In genomic region chrX:73881463-73881862, GRCm38 (mm10) we compare ENCODE assay signal across 12 mouse cellular contexts. TPM values are rescaled to one million over a fixed set of nuclear protein-coding genes. Genes with fewer than 3 reads are reported as not detected.
A peak's percentile ranks its signal among the peaks of the same experiment; 100 is the strongest.
DNase-seq lines count a peak whose midpoint lies in the region; ATAC-seq and TF ChIP-seq lines count a peak whose summit lies in the region.
"Had no signal": no experiment of that assay in that cellular context is flagged by ENCODE, and none has a peak within 500 bp of the region (broad histone marks: within the 10 kb centered on the region; RNA-seq: fewer than 3 reads in every experiment).

No protein-coding gene starts in this region.

- WGBS in hindbrain, embryonic 12.5 days, result 18% methylated on average over 6 of the region's 6 CpGs
- 18% methylated on average over 6 of the region's 6 CpGs for WGBS in limb, embryonic 12.5 days

- TF ChIP-seq CTCF in layer of hippocampus, adult 2 months (conservative IDR thresholded peaks at IDR 0.05), result 0 out of 2 replicates have a peak, but pooled peaks have one; percentile 6

- ATAC-seq in hindbrain, embryonic 12.5 days (ENCODE audit: low FRiP score), result peak; percentile 12; the same call in 1 of the 2 replicates
- ATAC-seq in limb, embryonic 12.5 days (ENCODE audit: insufficient number of reproducible peaks, insufficient read depth, low FRiP score, low TSS enrichment, low read depth), result 0 out of 2 replicates have a peak, but pooled peaks have one; percentile 46
- no peak for ATAC-seq in erythroid progenitor cell, adult 5-6 weeks (replicated peaks; ENCODE audit: low FRiP score, poor library complexity, severe bottlenecking)

- H3K27ac ChIP-seq in layer of hippocampus, adult 2 months, result no peak overlapping the region; the same call in 1 of the 2 replicates
- H3K27ac ChIP-seq in hindbrain, embryonic 12.5 days, result no peak overlapping the region
- H3K27ac ChIP-seq in limb, embryonic 12.5 days, result no peak overlapping the region

- no peaks in the 10 kb centered on the region for H3K9me3 ChIP-seq in hindbrain, embryonic 12.5 days (replicated peaks)
- no peaks in the 10 kb centered on the region for H3K9me3 ChIP-seq in limb, embryonic 12.5 days

- H3K36me3 ChIP-seq in hindbrain, embryonic 12.5 days, result no peaks in the 10 kb centered on the region
- H3K36me3 ChIP-seq in limb, embryonic 12.5 days, result no peaks in the 10 kb centered on the region

- intact Hi-C loops in left cerebral cortex, postnatal 4 days (cut with DNase I), result no loop called here

- H3K4me3 ChIP-seq in layer of hippocampus, adult 2 months, result no peak overlapping the region
- no peak overlapping the region for H3K4me3 ChIP-seq in hindbrain, embryonic 12.5 days
- H3K4me3 ChIP-seq in limb, embryonic 12.5 days (replicated peaks), result no peak overlapping the region

- H3K4me2 ChIP-seq in hindbrain, embryonic 12.5 days (replicated peaks), result peak overlapping the region; percentile 58; the same call in 1 of the 2 replicates
- H3K4me2 ChIP-seq in limb, embryonic 12.5 days, result no peak overlapping the region

- H3K4me1 ChIP-seq in hindbrain, embryonic 12.5 days, result no peaks in the 10 kb centered on the region
- 0 out of 2 replicates have a peak, but pooled peaks cover 2% of the 10 kb centered on the region for H3K4me1 ChIP-seq in limb, embryonic 12.5 days (replicated peaks)

- no peak for DNase-seq in layer of hippocampus, adult 2 months (ENCODE audit: low spot score in 2 of 2)
- DNase-seq in layer of hippocampus, adult 18-20 months (ENCODE audit: low spot score in 2 of 2), result no peak
- no peak for DNase-seq in ovary, postnatal 10 days (ENCODE audit: low spot score)
- DNase-seq in right cerebral cortex, postnatal 14 days, result no peak
- no peak for DNase-seq in left cerebral cortex, postnatal 4 days
- DNase-seq: adrenal gland, postnatal 10 days; heart, postnatal 14 days; liver had no signal

- peaks cover 9% of the 10 kb centered on the region; the same call in 1 of the 2 replicates for H3K27me3 ChIP-seq in hindbrain, embryonic 12.5 days
- H3K27me3 ChIP-seq in limb, embryonic 12.5 days, result peaks cover 35% of the 10 kb centered on the region

- no peak overlapping the region for H3K9ac ChIP-seq in hindbrain, embryonic 12.5 days
- no peak overlapping the region for H3K9ac ChIP-seq in limb, embryonic 12.5 days (replicated peaks)

RNA-seq across cellular contexts. Expression of gene Avpr2, which starts 10.4 kb away (rescaled TPM):
- not detected for total RNA-seq in layer of hippocampus, adult 2 months (2021)
- not detected for total RNA-seq in layer of hippocampus, adult 18-20 months (2021)
- 0.19 and 0.20 TPM in 2 replicates for polyA plus RNA-seq in hindbrain, embryonic 12.5 days (2016; fragmentation: Nextera tagmentation; extraction: Ambion mirVana)
- 0.14 and 0.25 TPM in 2 replicates for polyA plus RNA-seq in limb, embryonic 12.5 days (2016; fragmentation: Nextera tagmentation; extraction: Ambion mirVana)
- total RNA-seq in erythroid progenitor cell, adult 5-6 weeks (2015; ENCODE audit: low replicate concordance), result not detected in 2 replicates
- total RNA-seq in erythroid progenitor cell, adult 5-6 weeks (2017; ENCODE audit: low replicate concordance), result not detected in 2 replicates
- not detected for total RNA-seq in left cerebral cortex, postnatal 4 days (2021)
- total RNA-seq: adrenal gland, postnatal 10 days; heart, postnatal 14 days had no signal
- polyA plus RNA-seq: testis, adult 2 months had no signal

RNA-seq across cellular contexts. Expression of gene L1cam, which starts 14.4 kb away (rescaled TPM):
- 100 to 1,000 TPM; 118 to 139 TPM for total RNA-seq in layer of hippocampus, adult 2 months (2021)
- 100 to 1,000 TPM; 118 to 119 TPM for total RNA-seq in layer of hippocampus, adult 18-20 months (2021)
- polyA plus RNA-seq in hindbrain, embryonic 12.5 days (2016; fragmentation: Nextera tagmentation; extraction: Ambion mirVana), result 45.6 and 58.4 TPM in 2 replicates
- 0.93 and 1.7 TPM in 2 replicates for polyA plus RNA-seq in limb, embryonic 12.5 days (2016; fragmentation: Nextera tagmentation; extraction: Ambion mirVana)
- 6.8 and 10.5 TPM in 2 replicates for total RNA-seq in erythroid progenitor cell, adult 5-6 weeks (2015; ENCODE audit: low replicate concordance)
- 0.23 and 1.3 TPM in 2 replicates for total RNA-seq in erythroid progenitor cell, adult 5-6 weeks (2017; ENCODE audit: low replicate concordance)
- 100 to 1,000 TPM; 518 to 579 TPM for total RNA-seq in left cerebral cortex, postnatal 4 days (2021)

RNA-seq across cellular contexts. Expression of gene Arhgap4, which starts 40.2 kb away (rescaled TPM):
- 1 to 10 TPM; 5.3 to 7.2 TPM for total RNA-seq in layer of hippocampus, adult 2 months (2021)
- total RNA-seq in layer of hippocampus, adult 18-20 months (2021), result 1 to 10 TPM; 4.3 to 4.4 TPM
- polyA plus RNA-seq in hindbrain, embryonic 12.5 days (2016; fragmentation: Nextera tagmentation; extraction: Ambion mirVana), result 2.7 and 3.4 TPM in 2 replicates
- 2.7 and 3.7 TPM in 2 replicates for polyA plus RNA-seq in limb, embryonic 12.5 days (2016; fragmentation: Nextera tagmentation; extraction: Ambion mirVana)
- total RNA-seq in erythroid progenitor cell, adult 5-6 weeks (2015; ENCODE audit: low replicate concordance), result 12.2 and 16.9 TPM in 2 replicates
- total RNA-seq in erythroid progenitor cell, adult 5-6 weeks (2017; ENCODE audit: low replicate concordance), result 14.5 and 21.0 TPM in 2 replicates
- total RNA-seq in left cerebral cortex, postnatal 4 days (2021), result 1 to 10 TPM; 2.5 to 3.4 TPM

RNA-seq across cellular contexts. Expression of gene Naa10, which starts 40.3 kb away (rescaled TPM):
- 10 to 100 TPM; 68.0 to 72.0 TPM for total RNA-seq in layer of hippocampus, adult 2 months (2021)
- 10 to 100 TPM; 57.7 to 61.3 TPM for total RNA-seq in layer of hippocampus, adult 18-20 months (2021)
- 105 and 118 TPM in 2 replicates for polyA plus RNA-seq in hindbrain, embryonic 12.5 days (2016; fragmentation: Nextera tagmentation; extraction: Ambion mirVana)
- 158 and 159 TPM in 2 replicates for polyA plus RNA-seq in limb, embryonic 12.5 days (2016; fragmentation: Nextera tagmentation; extraction: Ambion mirVana)
- 17.7 and 34.8 TPM in 2 replicates for total RNA-seq in erythroid progenitor cell, adult 5-6 weeks (2015; ENCODE audit: low replicate concordance)
- total RNA-seq in erythroid progenitor cell, adult 5-6 weeks (2017; ENCODE audit: low replicate concordance), result 14.7 and 25.9 TPM in 2 replicates
- 10 to 100 TPM; 66.9 to 73.6 TPM for total RNA-seq in left cerebral cortex, postnatal 4 days (2021)

RNA-seq across cellular contexts. Expression of gene Renbp, which starts 49.2 kb away (rescaled TPM):
- 1 to 10 TPM; 4.5 to 6.2 TPM for total RNA-seq in layer of hippocampus, adult 2 months (2021)
- 1 to 10 TPM; 5.4 to 5.5 TPM for total RNA-seq in layer of hippocampus, adult 18-20 months (2021)
- 19.7 and 20.3 TPM in 2 replicates for polyA plus RNA-seq in hindbrain, embryonic 12.5 days (2016; fragmentation: Nextera tagmentation; extraction: Ambion mirVana)
- 14.1 and 20.7 TPM in 2 replicates for polyA plus RNA-seq in limb, embryonic 12.5 days (2016; fragmentation: Nextera tagmentation; extraction: Ambion mirVana)
- 3.4 TPM in 1 of 2 replicates, not detected in the other for total RNA-seq in erythroid progenitor cell, adult 5-6 weeks (2015; ENCODE audit: low replicate concordance)
- 1.7 TPM in 1 of 2 replicates, not detected in the other for total RNA-seq in erythroid progenitor cell, adult 5-6 weeks (2017; ENCODE audit: low replicate concordance)
- total RNA-seq in left cerebral cortex, postnatal 4 days (2021), result 1 to 10 TPM; 3.3 to 5.4 TPM

Comparison
In these comparisons a context has a peak if more than half of its experiments do, and no peak if none do; other contexts are left out.
1. RNA of gene L1cam, which starts 14.4 kb away (total RNA-seq): 518 to 579 TPM in left cerebral cortex, postnatal 4 days, 118 to 139 TPM in layer of hippocampus, adult 2 months and 118 to 119 TPM in layer of hippocampus, adult 18-20 months; 0.23 to 10.5 TPM in erythroid progenitor cell, adult 5-6 weeks; every median in the first group is over 10 times any median in the second.